Mouse (Mus musculus): ENCODE data around the gene Pigl.

The Pigl gene

GRCm38 (mm10) chr11:62522283-62522682 is 64.0 kb downstream of the Pigl start:
- no peak for DNase-seq

- no peak for DNase-seq
Observed at GRCm38 (mm10) chr11:62537089-62537488, 78.8 kb downstream of the Pigl start.

DNA sequence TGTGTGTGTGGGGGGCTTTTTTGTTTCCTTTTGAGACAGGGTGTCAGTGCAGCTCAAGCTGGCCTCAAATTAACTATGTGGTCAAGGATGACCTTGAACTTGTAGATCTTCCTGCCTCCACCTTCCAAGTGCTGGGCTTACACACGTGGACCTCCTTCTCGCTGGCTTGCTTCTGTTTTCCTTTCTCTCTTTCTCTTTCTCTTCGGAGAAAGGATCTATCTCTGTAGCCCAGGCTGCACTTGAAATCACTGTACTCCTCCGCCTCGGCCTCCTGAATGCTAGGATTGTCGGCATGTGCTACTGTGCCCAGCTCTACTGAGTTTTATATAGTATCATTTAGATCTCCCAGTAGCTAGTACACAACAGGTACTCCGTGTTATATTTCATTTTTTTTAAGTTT is 79.3 kb downstream of the Pigl start:
- DNase-seq, result peak; percentile 44

DNA sequence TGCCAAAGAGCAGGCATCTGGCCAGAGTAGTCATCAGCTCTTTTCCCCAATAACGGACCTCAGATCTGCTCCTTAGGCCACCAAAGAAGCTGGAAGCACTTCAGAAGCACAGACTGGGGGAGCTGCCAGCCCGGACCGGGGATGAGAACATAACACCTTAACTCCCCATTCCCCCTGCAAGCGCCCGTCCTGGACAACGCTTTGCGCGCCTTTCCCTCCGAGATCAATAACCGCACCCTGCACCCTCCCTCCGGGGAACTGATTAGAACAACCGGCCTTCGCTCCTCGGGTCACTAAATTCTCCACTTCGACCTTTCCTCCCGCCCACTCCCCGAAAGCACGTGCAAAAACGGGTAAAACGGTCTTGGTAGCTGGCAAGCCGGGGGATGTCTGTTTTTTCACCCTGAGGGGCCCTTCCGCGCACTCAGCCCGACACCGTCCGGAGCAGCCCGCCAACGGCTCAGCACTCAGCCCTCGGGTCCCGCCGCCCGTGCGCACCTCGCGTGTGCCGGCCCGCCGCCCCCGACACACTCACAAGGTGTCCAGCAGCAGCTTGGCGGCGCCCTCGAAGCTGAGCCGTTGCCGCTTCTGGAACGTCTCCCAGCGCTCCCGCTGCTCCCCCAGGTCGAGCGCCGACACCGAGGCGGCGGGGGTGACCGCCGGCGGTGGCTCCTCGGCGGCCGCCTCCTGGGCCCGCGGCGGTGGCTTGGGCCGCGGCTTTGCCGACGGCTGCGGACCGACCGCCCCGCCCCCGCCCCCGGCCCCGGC is 80.2 kb downstream of the Pigl start:
- peak; percentile 74 for DNase-seq

GRCm38 (mm10) chr11:62539089-62539890 is 81.0 kb downstream of the Pigl start, which contains the start of gene Cenpv:
TSS of gene Cenpv (minus strand) at chr11:62539261.
- peak; percentile 86 for DNase-seq

- no peak for DNase-seq
Observed at GRCm38 (mm10) chr11:62540167-62540566, 81.9 kb downstream of the Pigl start.

DNA sequence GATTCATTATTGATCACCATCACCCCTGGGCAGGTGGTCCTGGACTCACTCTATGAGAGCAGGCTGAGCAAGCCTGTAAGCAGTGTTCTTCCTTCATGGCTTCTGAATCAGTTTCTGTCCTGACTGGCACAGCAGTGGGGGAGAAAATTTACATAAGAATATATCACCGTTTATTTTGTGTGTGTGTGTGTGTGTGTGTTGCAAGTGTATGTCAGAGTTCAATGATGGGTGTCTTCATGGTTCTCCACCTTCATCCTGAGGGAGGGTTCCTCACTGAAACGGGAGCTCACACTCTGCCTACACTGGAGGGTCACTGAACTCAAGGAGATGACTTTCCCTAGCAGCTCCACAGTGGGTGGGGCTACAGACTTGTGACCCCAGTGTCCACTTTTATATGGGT is 82.7 kb downstream of the Pigl start:
- no peak for DNase-seq

DNA sequence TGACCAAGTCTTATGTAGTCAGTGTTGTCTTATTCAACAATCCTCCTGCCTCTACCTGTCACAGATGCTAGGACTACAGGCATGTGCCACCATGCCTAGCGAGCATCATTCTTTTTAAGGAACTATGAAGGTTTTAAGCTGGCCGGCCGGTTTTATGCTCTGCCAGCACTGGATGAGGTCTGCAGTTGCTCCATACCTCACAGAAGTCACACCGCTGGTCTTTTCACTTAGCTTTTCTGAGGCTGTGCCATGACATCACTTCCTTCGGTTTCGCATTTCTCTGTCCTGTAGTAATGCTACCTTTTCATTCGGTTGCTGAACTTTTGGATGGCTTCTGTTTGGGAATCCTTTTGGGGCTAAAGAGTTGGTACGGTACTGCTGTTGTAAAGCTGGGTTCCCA is 83.3 kb downstream of the Pigl start:
- DNase-seq, result no peak

GRCm38 (mm10) chr11:62543991-62544390 is 85.7 kb downstream of the Pigl start:
- no peak for DNase-seq

DNA sequence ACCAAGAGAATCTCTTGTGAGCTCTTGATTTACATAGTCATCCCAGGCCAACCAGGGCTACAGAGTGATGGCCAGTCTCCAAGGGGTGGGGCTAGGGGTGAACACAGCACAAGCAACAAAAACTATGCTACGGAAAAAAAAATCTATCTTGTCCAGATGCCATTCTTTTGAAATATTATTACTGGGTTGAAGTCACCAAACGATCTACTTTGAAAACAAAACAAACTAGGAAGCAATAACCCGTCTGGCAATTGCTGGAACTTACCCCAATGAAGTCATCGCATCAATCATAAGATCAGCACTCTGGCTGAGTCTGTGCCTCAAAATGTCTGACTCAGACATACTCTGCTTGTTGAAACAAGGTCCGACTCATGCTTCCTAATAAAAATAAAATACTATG is 91.5 kb downstream of the Pigl start:
- DNase-seq, result peak; percentile 63

DNA sequence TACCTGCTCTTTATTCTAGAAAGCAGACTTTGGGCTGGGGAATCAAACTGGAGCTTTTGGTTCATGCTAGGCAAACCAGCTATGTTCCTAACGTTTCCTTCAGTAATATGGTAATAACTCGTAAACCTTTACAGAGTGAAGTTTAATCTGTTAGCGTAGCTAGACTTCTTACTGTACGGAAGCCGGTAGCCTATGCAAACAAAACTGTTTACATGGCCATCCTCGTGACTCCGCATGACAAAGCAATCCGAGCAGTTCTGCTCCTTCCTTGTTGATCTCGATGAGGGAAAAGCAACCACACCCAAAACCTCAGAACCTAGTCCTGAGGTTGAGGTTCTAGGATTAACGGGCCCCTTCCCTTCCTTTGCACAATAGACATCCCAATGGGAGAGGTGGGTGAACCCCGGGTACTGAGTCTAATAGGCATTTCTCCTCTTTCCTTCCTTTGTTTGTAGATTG is 92.0 kb downstream of the Pigl start:
- peak; percentile 70 for DNase-seq

- DNase-seq, result peak; percentile 100
Observed at GRCm38 (mm10) chr11:62550727-62551225, 92.5 kb downstream of the Pigl start, which contains the start of gene Ubb. TSS of gene Ubb (plus strand) at chr11:62551171.

GRCm38 (mm10) chr11:62551226-62552119 is 93.2 kb downstream of the Pigl start:
- DNase-seq, result peak; percentile 94

GRCm38 (mm10) chr11:62553186-62553585 is 94.9 kb downstream of the Pigl start:
- DNase-seq, result no peak

GRCm38 (mm10) chr11:62553633-62554032 is 95.4 kb downstream of the Pigl start:
- DNase-seq, result no peak

GRCm38 (mm10) chr11:62554163-62554855 is 96.0 kb downstream of the Pigl start:
- no peak for DNase-seq

GRCm38 (mm10) chr11:62554934-62555517 is 96.8 kb downstream of the Pigl start:
- DNase-seq, result no peak

GRCm38 (mm10) chr11:62555896-62556412 is 97.7 kb downstream of the Pigl start:
- DNase-seq, result no peak

- no peak for DNase-seq
Observed at GRCm38 (mm10) chr11:62557205-62557604, 98.9 kb downstream of the Pigl start.

GRCm38 (mm10) chr11:62558152-62558551 is 99.9 kb downstream of the Pigl start:
- no peak for DNase-seq

- no peak for DNase-seq
Observed at GRCm38 (mm10) chr11:62558961-62559646, 100.8 kb downstream of the Pigl start.

Data from embryo, embryonic 11 days (tissue).